Mouse (Mus musculus) myocyte (in vitro differentiated cells): ENCODE results near the gene Pp2d1.

Experiments used
- CEBPB ChIP-seq: IDR thresholded peaks from 2 replicates; pipeline ENCODE4 v1.6.1; 2011; ENCODE audit warnings: mild to moderate bottlenecking, moderate library complexity; ENCODE audit not compliant: poor library complexity, insufficient read depth, severe bottlenecking
- E2F4 ChIP-seq: IDR thresholded peaks from one replicate; pipeline ENCODE4 v1.6.1; 2011; ENCODE audit warnings: mild to moderate bottlenecking, control low read depth, moderate library complexity; ENCODE audit not compliant: insufficient read depth
- MAX ChIP-seq: IDR thresholded peaks from one replicate; pipeline ENCODE4 v1.6.1; 2011; ENCODE audit warnings: low read depth, mild to moderate bottlenecking, control low read depth
- MYOD1 ChIP-seq, 3 experiments: IDR thresholded peaks; one replicate each; pipeline ENCODE4 v1.6.1; 2011; ENCODE audit warnings: control low read depth in 2 of 3, low read depth in 2 of 3, mild to moderate bottlenecking in 2 of 3, moderate library complexity in 1 of 3; ENCODE audit not compliant: insufficient read length in 2 of 3, control insufficient read depth in 1 of 3
- MYOG ChIP-seq, 3 experiments: IDR thresholded peaks; one replicate each; pipeline ENCODE4 v1.6.1; 2011; ENCODE audit warnings: control low read depth in 2 of 3, low read depth in 2 of 3, mild to moderate bottlenecking in 2 of 3; ENCODE audit not compliant: insufficient read length in 2 of 3, control insufficient read depth in 1 of 3, insufficient read depth in 1 of 3
- POLR2A ChIP-seq: IDR thresholded peaks from one replicate; pipeline ENCODE4 v1.6.1; 2011; ENCODE audit warnings: low read depth, mild to moderate bottlenecking, control low read depth, moderate library complexity; ENCODE audit not compliant: insufficient read length
- POLR2AphosphoS2 ChIP-seq: IDR thresholded peaks from one replicate; pipeline ENCODE4 v1.6.1; 2011; ENCODE audit warnings: low read depth, control low read depth; ENCODE audit not compliant: insufficient read length
- REST ChIP-seq: IDR thresholded peaks from one replicate; pipeline ENCODE4 v1.6.1; 2011; ENCODE audit warnings: mild to moderate bottlenecking, control low read depth, moderate library complexity; ENCODE audit not compliant: insufficient read depth, insufficient read length
- TCF12 ChIP-seq: IDR thresholded peaks from one replicate; pipeline ENCODE4 v1.6.1; 2011; ENCODE audit warnings: mild to moderate bottlenecking, control low read depth; ENCODE audit not compliant: poor library complexity, insufficient read depth, severe bottlenecking
- USF1 ChIP-seq: IDR thresholded peaks from one replicate; pipeline ENCODE4 v1.6.1; 2011; ENCODE audit warnings: low read depth, mild to moderate bottlenecking, control low read depth, moderate library complexity

DNA sequence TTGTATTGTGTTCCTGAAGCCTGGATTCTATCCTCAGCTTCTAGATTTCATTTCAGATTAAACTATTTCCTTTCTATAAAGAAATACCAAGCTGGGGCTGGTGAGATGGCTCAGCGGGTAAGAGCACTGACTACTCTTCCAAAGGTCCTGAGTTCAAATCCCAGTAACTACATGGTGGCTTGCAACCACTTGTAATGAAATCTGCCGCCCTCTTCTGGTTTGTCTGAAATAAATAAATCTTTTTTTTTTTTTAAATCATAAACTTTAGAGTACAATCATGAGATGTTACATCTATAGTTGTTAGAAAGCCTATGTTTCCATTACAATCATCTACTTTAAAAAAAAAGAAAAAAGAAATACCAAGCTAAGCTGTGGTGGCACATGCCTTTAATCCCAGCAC lies 36.3 kb downstream of the Pp2d1 start:
- no peak for TF ChIP-seq TCF12
- TF ChIP-seq POLR2AphosphoS2, result no peak
- no peak for TF ChIP-seq E2F4
- TF ChIP-seq POLR2A, result no peak
- no peak for TF ChIP-seq MYOG (IDR thresholded peaks at IDR 0.05; ENCODE audit: control insufficient read depth in 1 of 3, insufficient read depth in 1 of 3, insufficient read length in 2 of 3, low read depth in 2 of 3)
- TF ChIP-seq USF1, result no peak
- TF ChIP-seq MAX, result no peak
- no peak for TF ChIP-seq REST
- no peak for TF ChIP-seq MYOD1 (IDR thresholded peaks at IDR 0.05; ENCODE audit: control insufficient read depth in 1 of 3, insufficient read length in 2 of 3, low read depth in 2 of 3)
- no peak for TF ChIP-seq CEBPB
